Mouse (Mus musculus) stomach, embryonic 15.5 days (tissue): ENCODE results near the gene Slc4a1. TPM values are rescaled to one million over a fixed set of nuclear protein-coding genes. Genes with fewer than 3 reads are reported as not detected.
"Not testable (repeated sequence)": the region's sequence is repeated elsewhere in the genome, so short reads cannot be mapped to it uniquely, and the experiment has no call there.

Source experiments
- ATAC-seq: fragments of 200-750 bp; cut with Nextera tagmentation; 2 replicates; pipeline ENCODE4 v1.8.0; 2017; ENCODE audit warnings: low read depth, moderate number of reproducible peaks, moderate TSS enrichment; ENCODE audit not compliant: insufficient read depth, low FRiP score
- H3K27ac ChIP-seq: fragments of 300-500 bp; sonication (generic); 2 replicates; pipeline ENCODE4 v1.5.1; 2015; ENCODE audit warnings: mild to moderate bottlenecking, inconsistent platforms
- H3K27me3 ChIP-seq: fragments of 300-500 bp; sonication (generic); replicated peaks from 2 replicates; pipeline ENCODE4 v1.6.1; 2015; ENCODE audit warnings: inconsistent platforms
- H3K36me3 ChIP-seq: fragments of 300-500 bp; sonication (generic); 2 replicates; pipeline ENCODE4 v1.6.1; 2015; ENCODE audit warnings: inconsistent platforms
- H3K4me1 ChIP-seq: fragments of 300-500 bp; sonication (generic); 2 replicates; pipeline ENCODE4 v1.6.1; 2015; ENCODE audit warnings: inconsistent platforms
- H3K4me2 ChIP-seq: fragments of 300-500 bp; sonication (generic); 2 replicates; pipeline ENCODE4 v1.6.1; 2015; ENCODE audit warnings: mild to moderate bottlenecking, inconsistent platforms
- H3K4me3 ChIP-seq: fragments of 300-500 bp; sonication (generic); replicated peaks from 2 replicates; pipeline ENCODE4 v1.5.1; 2015; ENCODE audit warnings: inconsistent platforms
- H3K9ac ChIP-seq: fragments of 300-500 bp; sonication (generic); 2 replicates; pipeline ENCODE4 v1.6.1; 2015; ENCODE audit warnings: inconsistent platforms
- H3K9me3 ChIP-seq: fragments of 300-500 bp; sonication (generic); 2 replicates; pipeline ENCODE4 v1.6.1; 2016; ENCODE audit warnings: inconsistent platforms
- WGBS: fragments of 180-500 bp; shearing (Covaris S2); methylation state at CpG from one replicate; pipeline ENCODE4 v1.1.7; 2015; 5-methylcytosine and 5-hydroxymethylcytosine counted together
- polyA plus RNA-seq: library from polyadenylated mRNA; unstranded; fragments of >200 nt; fragmentation: Nextera tagmentation; extraction: Ambion mirVana; gene quantifications from 2 replicates; pipeline ENCODE4 v1.2.1, GENCODE M21; 2015

The Slc4a1 gene
- polyA plus RNA-seq, 1 experiment from 2014 or later: 68.8 TPM

- Histone ChIP-seq H3K4me3 (no peak overlapping the region), H3K4me2 (no peak overlapping the region), H3K27ac (no peak overlapping the region), H3K9ac (no peak overlapping the region), H3K27me3 (peaks cover 35% of the 10 kb centered on the region), H3K36me3 (no peaks in the 10 kb centered on the region), H3K9me3 (no peaks in the 10 kb centered on the region), H3K4me1 (peaks cover 36% of the 10 kb centered on the region)
- WGBS: 7% methylated on average over 5 of the region's 5 CpGs
- no peak for ATAC-seq
Observed at GRCm38 (mm10) chr11:102395250-102395649, 29.2 kb upstream of the Slc4a1 start.

GRCm38 (mm10) chr11:102394421-102395124 lies 28.6 kb upstream of the Slc4a1 start:
- Histone ChIP-seq H3K9me3 (no peaks in the 10 kb centered on the region), H3K27me3 (peaks cover 31% of the 10 kb centered on the region), H3K4me2 (peak overlapping the region; percentile 95), H3K36me3 (no peaks in the 10 kb centered on the region), H3K4me1 (peaks cover 30% of the 10 kb centered on the region), H3K27ac (no peak overlapping the region), H3K4me3 (0 out of 2 replicates have a peak overlapping the region, but pooled peaks have one; percentile 45), H3K9ac (no peak overlapping the region)
- no peak for ATAC-seq
- WGBS: 76% methylated on average over 9 of the region's 9 CpGs

- 9% methylated on average over 17 of the region's 17 CpGs for WGBS
- Histone ChIP-seq H3K36me3 (no peaks in the 10 kb centered on the region), H3K9ac (no peak overlapping the region), H3K27me3 (peaks cover 24% of the 10 kb centered on the region), H3K9me3 (no peaks in the 10 kb centered on the region), H3K27ac (peak overlapping the region; percentile 24; the same call in 1 of the 2 replicates), H3K4me1 (peaks cover 24% of the 10 kb centered on the region), H3K4me3 (peak overlapping the region; percentile 45), H3K4me2 (peak overlapping the region; percentile 95)
- no peak for ATAC-seq
Observed at GRCm38 (mm10) chr11:102393719-102394420, 27.9 kb upstream of the Slc4a1 start.

GRCm38 (mm10) chr11:102393238-102393634 lies 27.2 kb upstream of the Slc4a1 start, which contains the start of gene Rundc3a:
Rundc3a (plus strand) TSS chr11:102393403.
- H3K4me1 ChIP-seq: peaks cover 20% of the 10 kb centered on the region
- H3K4me2 ChIP-seq: peak within 1 kb of the TSS; percentile 95
- H3K36me3 ChIP-seq: no peaks in the 10 kb centered on the region
- WGBS: under 1% methylated on average over 32 of the region's 34 CpGs
- H3K9me3 ChIP-seq: no peaks in the 10 kb centered on the region
- H3K27me3 ChIP-seq: peaks cover 18% of the 10 kb centered on the region
- H3K9ac ChIP-seq: no peak within 1 kb of the TSS
- ATAC-seq: peak; percentile 67
- H3K27ac ChIP-seq: peak within 1 kb of the TSS; percentile 24; the same call in 1 of the 2 replicates
- peak within 1 kb of the TSS; percentile 45 for H3K4me3 ChIP-seq

- WGBS: 16% methylated on average over 15 of the region's 15 CpGs
- ATAC-seq: peak; percentile 23; the same call in 1 of the 2 replicates
- Histone ChIP-seq H3K4me3 (peak overlapping the region; percentile 45), H3K4me2 (peak overlapping the region; percentile 95), H3K27me3 (peaks cover 14% of the 10 kb centered on the region; the same call in 1 of the 2 replicates), H3K9ac (no peak overlapping the region), H3K9me3 (no peaks in the 10 kb centered on the region), H3K36me3 (no peaks in the 10 kb centered on the region), H3K27ac (no peak overlapping the region), H3K4me1 (peaks cover 17% of the 10 kb centered on the region)
Observed at GRCm38 (mm10) chr11:102392441-102393237, 26.6 kb upstream of the Slc4a1 start.

GRCm38 (mm10) chr11:102389436-102389835 lies 23.4 kb upstream of the Slc4a1 start:
- not testable (repeated sequence) for ATAC-seq, H3K4me3 ChIP-seq, H3K27me3 ChIP-seq, H3K9ac ChIP-seq, H3K9me3 ChIP-seq, H3K36me3 ChIP-seq, H3K4me2 ChIP-seq, H3K27ac ChIP-seq
- 88% methylated on average over 4 of the region's 5 CpGs for WGBS
- H3K4me1 ChIP-seq: peaks cover 17% of the 10 kb centered on the region

- Histone ChIP-seq H3K4me3 (no peak overlapping the region), H3K9ac (no peak overlapping the region), H3K4me1 (no peaks in the 10 kb centered on the region), H3K4me2 (no peak overlapping the region), H3K27me3 (no peaks in the 10 kb centered on the region), H3K9me3 (no peaks in the 10 kb centered on the region), H3K36me3 (no peaks in the 10 kb centered on the region), H3K27ac (no peak overlapping the region)
- 61% methylated on average over 5 of the region's 5 CpGs for WGBS
- ATAC-seq: no peak
Observed at GRCm38 (mm10) chr11:102386121-102386520, 20.1 kb upstream of the Slc4a1 start.

- no peak overlapping the region for H3K4me2 ChIP-seq
- H3K9me3 ChIP-seq: no peaks in the 10 kb centered on the region
- no peaks in the 10 kb centered on the region for H3K27me3 ChIP-seq
- H3K4me3 ChIP-seq: no peak overlapping the region
- no peaks in the 10 kb centered on the region for H3K36me3 ChIP-seq
- H3K27ac ChIP-seq: no peak overlapping the region
- H3K4me1 ChIP-seq: no peaks in the 10 kb centered on the region
- ATAC-seq: no peak
- no peak overlapping the region for H3K9ac ChIP-seq
- WGBS: 45% methylated on average over 4 of the region's 4 CpGs
Observed at GRCm38 (mm10) chr11:102385075-102385474, 19.1 kb upstream of the Slc4a1 start.

- Histone ChIP-seq H3K36me3 (no peaks in the 10 kb centered on the region), H3K27me3 (no peaks in the 10 kb centered on the region), H3K9ac (no peak overlapping the region), H3K4me3 (no peak overlapping the region), H3K27ac (no peak overlapping the region), H3K4me1 (no peaks in the 10 kb centered on the region), H3K4me2 (no peak overlapping the region), H3K9me3 (no peaks in the 10 kb centered on the region)
- no peak for ATAC-seq
- WGBS: 51% methylated on average over 2 of the region's 2 CpGs
Observed at GRCm38 (mm10) chr11:102384418-102384817, 18.4 kb upstream of the Slc4a1 start.

- no peaks in the 10 kb centered on the region for H3K27me3 ChIP-seq
- H3K9ac ChIP-seq: no peak overlapping the region
- H3K27ac ChIP-seq: no peak overlapping the region
- 73% methylated on average over 1 of the region's 1 CpGs for WGBS
- H3K36me3 ChIP-seq: no peaks in the 10 kb centered on the region
- no peaks in the 10 kb centered on the region for H3K4me1 ChIP-seq
- no peak overlapping the region for H3K4me2 ChIP-seq
- H3K4me3 ChIP-seq: no peak overlapping the region
- ATAC-seq: no peak
- no peaks in the 10 kb centered on the region for H3K9me3 ChIP-seq
Observed at GRCm38 (mm10) chr11:102383365-102384136, 17.5 kb upstream of the Slc4a1 start.

- Histone ChIP-seq H3K4me2 (no peak overlapping the region), H3K9ac (no peak overlapping the region), H3K27me3 (no peaks in the 10 kb centered on the region), H3K27ac (no peak overlapping the region), H3K4me3 (no peak overlapping the region), H3K9me3 (no peaks in the 10 kb centered on the region), H3K4me1 (no peaks in the 10 kb centered on the region), H3K36me3 (no peaks in the 10 kb centered on the region)
- WGBS: 86% methylated on average over 3 of the region's 3 CpGs
- ATAC-seq: no peak
Observed at GRCm38 (mm10) chr11:102382794-102383193, 16.8 kb upstream of the Slc4a1 start.
